Mouse (Mus musculus) c-Kit-negative CD71-positive TER-119-positive erythroid progenitor cells, embryonic 14.5 days (primary cell): ENCODE data around the gene Zc3h18.
A peak's percentile ranks its signal among the peaks of the same experiment; 100 is the strongest.

Source experiments
- DNase-seq: peaks from one replicate; pipeline ENCODE4 v3.0.0-alpha.2; 2013; ENCODE audit warnings: low read depth, low spot score

The Zc3h18 gene

DNA sequence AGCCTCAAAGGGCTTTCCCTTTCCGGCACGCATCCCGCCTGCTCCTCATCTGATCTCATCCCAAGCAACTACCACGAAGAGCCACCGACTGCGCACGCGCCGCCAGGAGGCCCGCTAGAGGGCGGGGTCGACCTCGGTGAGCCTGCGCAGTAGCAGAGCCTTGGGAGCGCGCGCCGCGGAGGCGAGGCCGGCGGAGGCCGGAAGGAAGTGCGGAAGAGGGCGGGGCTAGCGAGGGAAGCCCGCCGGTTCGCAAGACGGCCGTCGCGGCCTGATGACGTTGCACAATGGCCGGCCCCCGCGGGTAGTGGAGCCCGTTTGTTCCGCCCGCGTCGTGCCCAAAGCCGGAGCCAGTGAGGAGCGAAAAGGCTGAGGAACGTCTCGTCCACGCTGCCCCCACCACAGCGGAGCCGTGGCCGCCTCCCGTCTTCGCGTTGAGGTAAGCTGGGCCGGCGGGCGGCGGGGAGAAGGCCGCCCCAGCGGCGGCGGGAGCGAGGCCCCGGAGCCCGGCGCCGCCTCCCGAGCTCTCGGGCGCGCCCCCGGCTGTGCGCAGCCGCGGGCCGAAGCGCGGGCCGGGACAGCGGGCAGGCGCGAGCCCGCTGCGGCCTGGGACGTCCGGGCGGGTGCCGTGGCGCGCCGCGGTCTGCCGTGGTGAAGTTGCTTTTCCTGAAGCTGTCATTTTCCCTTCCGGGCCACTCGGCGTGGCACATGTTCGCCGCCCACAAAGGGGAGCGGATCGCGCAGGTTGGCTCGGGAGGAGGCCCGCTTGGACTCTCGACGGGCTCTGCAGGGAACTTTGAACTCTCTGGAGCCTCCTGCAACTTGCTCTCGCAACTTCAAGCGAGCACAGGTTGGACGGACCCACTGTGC lies at the start of gene Zc3h18:
Gene Zc3h18, plus strand, starts transcription at position 245 of the 867 bp plus-strand sequence.
- DNase-seq, result peak; percentile 98

DNA sequence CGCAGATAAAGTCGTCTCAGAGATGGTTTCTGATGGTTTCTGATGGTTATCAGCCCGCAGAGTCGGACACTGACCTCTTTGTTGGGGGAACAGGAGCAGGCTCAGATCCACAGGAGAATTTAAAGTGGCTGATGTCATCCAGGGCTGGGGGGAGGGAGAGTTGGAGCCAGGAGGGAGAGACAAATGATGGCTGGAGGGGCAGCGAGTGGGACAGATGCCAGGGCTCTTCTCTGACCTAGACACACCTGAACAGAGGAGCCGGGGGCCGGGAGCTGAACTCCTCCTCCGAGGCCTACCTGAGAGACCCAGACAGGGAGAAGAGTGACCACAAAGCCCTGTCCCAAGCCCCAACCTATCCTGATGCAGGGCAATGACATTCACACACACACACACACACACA lies 47.3 kb upstream of the Zc3h18 start:
- no peak for DNase-seq

DNA sequence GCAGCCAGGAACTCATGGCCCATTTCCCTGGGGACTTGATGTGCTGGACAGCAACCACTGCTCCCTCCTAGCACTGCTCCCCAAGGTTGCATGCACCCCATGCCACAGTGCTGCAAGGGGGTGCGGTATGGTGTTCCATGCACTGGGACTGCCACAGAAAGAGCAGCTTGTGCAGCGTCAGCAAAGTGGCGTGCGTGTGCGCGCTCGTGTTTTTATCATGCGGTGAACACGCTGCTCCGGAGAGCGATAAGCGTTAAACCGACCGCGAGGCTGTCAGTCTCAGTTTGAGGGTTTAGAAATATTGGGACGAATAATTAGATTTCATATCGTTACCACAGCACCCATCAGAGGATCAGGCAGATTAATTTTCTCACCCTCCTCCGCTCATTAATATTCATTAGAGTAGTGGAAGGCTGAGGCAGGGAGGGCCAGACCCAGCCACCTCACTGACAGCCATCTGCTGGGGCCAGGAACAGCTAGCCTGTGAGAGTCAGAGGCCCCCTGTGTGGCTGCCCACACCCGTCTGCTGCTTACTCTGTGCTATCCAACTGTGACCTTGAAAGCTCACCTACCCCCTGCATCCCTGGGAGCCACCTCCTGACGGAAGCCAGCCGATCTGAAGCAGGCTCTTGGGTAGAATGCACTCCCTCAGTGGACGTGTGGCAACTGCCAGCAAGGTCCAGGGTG lies 46.7 kb upstream of the Zc3h18 start:
- no peak for DNase-seq

DNA sequence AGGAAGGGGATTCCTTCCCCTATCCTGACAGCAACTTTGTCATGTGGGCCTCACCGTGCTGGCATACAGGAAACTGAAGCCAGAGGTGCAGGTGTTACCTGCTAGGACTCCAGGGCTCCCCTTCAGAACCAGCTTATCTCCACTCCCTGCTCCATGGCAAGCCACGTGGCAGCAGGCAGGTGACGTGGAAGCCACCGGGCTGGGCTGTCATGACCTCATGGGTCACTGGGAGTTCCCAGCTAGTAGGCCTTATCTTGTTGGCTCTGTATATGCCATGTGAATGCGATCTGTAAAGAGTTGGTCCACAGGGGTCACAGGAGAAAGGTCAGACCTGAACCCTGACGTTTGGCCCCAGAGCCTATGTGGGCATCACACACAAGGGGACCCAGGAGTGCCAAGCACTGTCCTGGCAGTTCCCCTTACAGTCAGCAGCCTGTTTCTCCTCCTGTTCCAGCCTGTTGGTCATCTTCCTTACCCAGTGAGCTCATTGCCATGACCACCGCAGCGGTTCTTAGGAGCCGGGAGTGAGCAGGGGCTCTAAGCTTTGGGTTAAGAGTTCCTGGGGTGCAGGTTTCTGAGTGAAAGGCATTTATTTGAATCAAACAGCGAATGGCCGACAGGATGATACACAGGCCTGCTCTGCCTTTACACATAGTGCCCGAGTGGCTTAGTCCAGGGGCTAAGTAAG lies 45.8 kb upstream of the Zc3h18 start:
- no peak for DNase-seq

DNA sequence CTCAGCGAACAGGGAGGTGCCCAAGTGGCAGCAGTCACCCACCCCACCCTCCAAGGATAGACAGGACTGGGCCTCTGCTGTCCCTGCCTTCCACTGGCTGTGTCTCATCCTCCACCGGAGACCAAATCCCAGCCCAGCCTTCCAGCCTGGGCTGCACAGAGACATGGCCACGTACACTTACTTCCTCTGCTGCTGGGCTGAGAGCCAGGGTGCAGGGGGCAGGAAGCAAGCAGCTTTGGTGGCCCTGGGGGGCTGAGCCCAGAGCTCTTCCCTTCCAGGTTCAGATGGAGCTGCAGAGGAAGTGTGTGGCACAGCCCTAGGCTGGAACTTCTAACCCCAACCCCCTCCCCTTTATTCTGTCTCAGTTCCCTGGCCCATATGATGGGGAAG lies 45.3 kb upstream of the Zc3h18 start:
- DNase-seq, result no peak

DNA sequence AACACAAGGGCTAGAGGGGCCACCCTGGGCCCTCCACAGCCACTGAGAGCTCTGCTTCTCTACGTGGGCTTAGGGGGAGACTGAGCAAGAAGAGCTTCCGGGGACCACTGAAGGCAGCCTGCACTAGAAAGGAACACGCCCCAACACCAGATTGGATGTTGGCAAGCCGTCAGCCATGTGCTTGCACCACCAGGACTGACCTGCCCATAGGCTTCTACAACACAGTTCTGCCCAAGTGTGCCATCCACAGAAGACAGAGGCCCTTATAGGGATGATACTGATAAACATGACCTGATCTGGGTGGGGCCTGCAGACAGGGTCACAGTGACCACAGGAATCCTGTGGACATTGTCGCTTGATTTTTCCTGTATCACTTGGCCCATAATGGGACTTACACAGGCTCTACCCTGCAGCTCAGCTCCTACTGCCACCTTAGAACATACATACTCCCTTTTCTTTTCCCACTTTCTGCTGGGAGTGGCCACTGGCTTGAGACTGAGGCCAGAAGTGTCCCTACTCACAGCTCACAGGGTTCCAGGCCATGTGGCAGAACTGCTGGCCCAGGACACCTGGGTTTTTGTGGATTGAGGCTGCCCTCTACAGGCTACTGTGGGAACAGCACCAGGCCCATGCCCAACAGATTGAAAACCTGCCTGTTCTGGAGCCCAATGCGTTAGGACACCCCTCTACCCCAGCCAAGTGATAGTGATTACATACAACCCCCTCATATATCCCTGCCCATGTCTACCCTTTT lies 43.5 kb upstream of the Zc3h18 start:
- no peak for DNase-seq

DNA sequence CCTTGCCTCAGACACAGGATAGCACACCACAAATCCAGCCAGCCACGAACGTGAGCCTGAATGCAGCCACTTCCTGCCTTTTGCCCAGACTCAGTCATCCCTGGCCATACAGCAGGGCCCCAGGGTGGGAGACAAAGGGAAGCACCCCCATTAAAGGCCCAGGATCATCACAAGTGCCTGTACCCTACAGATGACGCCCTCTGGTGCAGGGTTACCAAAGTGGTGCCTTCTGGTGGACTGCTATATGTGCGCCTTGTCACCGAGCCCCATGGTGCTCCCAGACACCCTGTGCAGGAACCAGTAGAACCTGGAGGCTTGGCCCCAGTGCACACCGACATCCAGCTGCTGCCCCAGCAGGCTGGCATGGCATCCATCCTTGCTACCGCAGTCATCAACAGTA lies 42.9 kb upstream of the Zc3h18 start:
- no peak for DNase-seq

DNA sequence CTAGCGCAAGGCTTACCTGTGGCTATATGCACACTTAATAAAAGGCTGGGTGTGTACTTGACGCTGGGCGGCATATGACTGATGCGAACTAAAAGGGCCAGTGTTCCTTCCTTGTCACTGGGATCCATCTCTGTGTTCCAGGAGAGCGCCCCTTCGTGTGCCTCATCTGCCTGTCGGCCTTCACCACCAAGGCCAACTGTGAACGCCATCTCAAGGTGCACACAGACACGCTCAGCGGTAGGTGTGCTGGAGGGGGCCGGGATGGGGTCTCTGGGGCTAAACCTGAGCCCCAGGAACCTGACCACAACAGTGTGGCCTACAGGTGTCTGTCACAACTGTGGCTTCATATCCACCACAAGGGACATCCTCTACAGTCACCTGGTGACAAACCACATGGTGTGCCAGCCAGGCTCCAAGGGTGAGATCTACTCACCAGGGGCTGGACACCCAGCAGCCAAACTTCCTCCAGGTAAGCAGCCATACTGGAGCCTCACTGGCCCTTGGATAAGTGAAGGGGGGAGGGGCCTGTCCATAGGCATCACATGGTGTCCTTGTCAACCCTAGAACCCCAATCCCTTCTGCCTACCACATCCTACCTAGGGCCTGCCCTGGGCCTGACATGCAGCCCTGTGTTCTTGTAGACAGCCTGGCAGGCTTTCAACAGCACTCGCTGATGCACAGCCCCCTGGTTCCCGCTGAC lies 41.5 kb upstream of the Zc3h18 start:
- no peak for DNase-seq

DNA sequence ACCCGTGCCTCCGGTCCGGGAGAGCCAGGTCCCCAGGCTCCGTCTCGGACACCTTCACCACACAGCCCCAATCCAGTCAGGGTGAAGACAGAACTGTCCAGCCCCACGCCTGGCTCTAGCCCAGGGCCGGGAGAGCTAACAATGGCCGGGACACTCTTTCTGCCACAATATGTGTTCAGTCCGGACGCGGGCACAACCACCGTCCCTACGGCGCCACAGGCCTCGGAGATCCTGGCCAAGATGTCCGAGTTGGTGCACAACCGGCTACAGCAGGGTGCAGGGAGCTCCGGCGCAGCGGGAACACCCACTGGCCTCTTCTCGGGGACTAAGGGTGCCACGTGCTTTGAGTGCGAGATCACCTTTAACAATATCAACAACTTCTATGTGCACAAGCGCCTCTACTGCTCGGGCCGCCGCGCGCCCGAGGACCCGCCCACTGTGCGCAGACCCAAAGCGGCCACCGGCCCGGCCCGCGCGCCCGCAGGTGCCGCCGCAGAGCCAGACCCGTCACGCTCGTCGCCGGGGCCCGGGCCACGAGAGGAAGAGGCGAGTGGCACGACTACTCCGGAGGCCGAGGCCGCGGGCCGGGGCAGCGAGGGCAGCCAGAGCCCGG lies 40.7 kb upstream of the Zc3h18 start:
- no peak for DNase-seq

DNA sequence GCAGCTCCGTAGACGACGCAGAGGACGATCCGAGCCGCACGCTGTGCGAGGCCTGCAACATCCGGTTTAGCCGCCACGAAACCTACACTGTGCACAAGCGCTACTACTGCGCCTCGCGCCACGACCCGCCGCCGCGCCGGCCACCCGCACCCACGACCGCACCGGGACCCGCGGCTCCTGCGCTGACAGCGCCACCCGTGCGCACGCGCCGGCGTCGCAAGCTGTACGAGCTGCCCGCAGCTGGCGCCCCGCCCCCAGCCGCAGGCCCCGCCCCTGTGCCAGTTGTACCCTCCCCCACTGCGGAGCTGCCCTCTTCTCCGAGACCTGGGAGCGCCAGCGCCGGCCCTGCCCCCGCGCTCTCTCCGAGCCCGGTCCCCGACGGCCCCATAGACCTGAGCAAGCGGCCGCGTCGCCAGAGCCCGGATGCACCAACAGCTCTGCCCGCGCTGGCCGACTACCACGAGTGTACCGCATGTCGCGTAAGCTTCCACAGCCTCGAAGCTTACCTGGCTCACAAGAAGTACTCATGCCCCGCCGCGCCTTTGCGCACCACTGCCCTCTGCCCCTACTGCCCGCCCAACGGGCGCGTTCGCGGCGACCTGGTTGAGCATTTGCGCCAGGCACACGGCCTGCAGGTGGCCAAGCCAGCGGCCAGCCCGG lies 40.0 kb upstream of the Zc3h18 start:
- DNase-seq, result no peak

DNA sequence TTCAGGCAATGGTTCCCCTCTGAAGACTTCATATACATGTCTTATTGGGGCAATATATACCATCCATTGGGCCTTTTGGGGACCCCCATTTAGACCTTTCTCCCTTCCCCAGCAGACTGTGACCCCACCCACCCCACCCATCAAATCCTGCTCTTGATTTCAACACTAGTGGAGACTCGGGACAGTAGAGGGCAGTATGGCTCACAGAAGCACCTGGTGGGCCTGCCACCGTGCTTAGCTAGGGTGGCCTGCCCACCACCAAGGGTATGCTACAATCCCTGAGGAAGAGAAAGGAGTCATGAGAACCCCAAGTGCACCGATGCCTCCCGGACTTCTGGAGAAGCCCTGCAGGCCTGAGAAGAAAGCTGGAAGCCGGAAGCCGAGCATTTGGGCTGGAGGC lies 37.6 kb upstream of the Zc3h18 start:
- no peak for DNase-seq

DNA sequence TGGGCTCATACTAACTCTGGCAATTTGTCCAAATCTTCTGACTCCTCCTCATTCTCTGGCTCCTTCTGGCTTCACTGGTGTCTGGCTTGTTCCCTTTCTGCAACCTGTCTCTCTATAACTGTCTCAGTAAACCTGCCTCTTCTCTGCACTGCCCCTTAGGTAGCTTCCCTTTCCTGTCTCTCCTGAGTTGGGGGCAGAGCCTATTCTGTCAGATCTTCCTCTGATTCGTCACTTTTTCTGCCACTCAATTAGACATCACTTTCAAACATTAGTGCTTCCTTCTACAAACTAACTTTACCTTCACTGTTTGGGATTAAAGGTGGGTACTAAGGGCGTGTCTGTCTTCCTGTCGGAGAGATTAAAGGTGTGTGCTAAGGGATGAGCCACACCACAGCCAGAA lies 35.6 kb upstream of the Zc3h18 start:
- no peak for DNase-seq

DNA sequence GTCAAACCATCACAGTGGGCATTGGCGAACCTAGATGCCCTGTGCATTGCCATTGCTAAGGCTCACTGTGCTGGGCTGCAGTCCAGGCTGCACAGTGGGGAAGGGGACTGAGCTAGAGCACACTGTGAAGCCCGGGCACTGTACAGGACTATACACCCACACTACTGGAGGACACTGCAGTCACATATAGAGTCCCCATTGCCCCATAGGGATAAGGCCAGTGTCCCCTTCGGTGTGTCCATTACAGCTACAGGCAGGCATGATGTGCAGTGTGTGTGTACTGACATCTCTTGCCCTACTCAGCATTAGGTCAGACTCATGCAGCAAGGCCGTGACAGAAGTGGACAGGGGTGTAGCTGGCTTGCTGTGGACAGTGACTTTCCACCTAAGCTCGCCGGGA lies 34.6 kb upstream of the Zc3h18 start:
- no peak for DNase-seq

DNA sequence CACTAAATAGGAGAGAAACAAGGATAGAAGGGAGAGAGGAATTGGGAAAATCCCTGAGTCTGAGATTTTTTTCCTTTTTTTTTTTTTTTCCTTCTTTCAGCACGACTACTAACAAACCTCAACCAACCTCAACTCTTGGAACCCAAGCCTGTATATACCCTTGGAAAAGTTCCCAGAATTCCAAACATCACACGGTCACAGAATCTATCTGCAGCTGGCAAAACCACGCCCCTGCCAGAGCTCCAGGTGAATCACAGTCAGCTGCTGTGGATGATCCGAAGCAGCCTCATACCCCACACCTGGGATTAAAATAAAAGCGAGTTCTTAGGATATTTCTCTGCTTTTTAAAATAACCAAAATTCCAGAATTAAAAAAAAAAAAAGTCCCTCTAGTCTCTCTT lies 34.0 kb upstream of the Zc3h18 start:
- DNase-seq, result no peak

DNA sequence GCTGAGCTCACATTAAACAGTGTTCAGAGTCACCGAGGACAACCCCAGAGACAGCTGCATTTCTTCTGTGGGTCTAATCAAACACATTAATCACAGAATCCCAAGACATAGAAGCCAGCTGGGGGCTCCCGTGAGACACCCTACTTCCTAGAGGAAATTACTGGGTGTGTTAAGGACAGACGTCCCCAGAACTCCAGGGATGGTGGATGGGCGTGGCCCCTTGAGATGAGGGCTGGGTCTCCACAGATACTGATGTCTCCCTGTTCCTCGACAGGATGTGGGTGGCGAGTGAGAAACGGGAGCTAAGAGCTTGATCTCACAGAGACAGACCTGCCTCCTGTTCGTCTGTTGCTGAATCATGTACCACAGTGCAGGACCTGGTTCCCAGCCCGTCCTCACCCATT lies 33.6 kb upstream of the Zc3h18 start:
- no peak for DNase-seq

DNA sequence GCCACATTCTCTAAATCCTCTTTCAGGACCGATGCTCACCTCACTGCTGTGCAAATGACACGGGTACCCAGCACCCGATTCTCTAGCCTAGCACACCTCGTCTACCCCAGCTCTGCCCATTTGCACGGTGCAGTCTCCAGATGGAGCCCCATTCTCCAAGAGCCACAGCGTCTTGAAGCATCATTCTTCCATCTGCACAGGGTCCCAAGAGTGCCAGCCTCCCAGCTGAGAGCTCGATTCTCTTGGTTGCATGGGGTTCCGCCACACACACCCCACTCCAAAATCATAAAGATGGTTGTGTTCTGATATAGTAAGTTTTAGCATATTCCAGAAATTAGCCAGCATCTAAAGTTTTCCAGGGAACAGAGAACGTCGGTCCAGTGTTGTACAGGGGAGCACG lies 33.1 kb upstream of the Zc3h18 start:
- DNase-seq, result no peak

DNA sequence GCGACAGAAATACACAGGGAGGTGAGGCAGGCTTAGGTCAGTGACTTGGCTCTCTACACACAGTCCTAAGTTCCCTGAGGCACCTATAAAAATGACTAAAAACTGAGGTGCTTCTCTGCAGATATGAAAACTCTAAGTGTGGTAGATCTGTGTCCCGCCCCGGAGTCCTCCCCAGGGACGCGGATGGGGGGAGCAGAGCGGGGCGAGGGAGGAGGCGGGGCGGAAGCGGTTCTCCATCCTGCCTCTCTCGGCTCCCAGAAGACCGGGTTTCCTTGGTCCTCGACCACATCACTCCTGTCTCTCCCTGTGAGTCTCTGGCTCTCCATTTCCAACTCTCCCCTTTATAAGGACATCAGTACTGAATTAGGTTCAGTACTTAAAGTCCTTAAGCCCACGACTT lies 32.7 kb upstream of the Zc3h18 start:
- no peak for DNase-seq

DNA sequence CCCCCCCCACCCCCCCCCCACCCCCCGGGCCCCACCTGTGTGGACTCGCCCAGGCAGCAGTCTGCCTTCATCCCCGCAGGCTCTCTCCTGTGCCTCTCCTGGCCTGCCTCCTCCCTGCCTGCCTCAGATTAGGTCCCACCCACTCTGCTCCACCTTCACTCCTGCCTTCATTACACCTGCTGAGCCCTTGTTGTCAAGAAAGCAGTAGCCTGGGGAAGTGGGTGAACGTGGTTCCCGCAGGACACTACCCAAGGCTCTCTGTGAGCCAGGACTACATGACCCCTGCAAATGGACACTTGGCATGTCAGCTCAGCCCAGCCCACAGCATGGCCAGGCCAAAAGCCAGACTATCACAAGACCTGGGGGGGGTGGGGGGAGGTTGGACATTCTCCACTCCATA lies 32.2 kb upstream of the Zc3h18 start:
- no peak for DNase-seq

DNA sequence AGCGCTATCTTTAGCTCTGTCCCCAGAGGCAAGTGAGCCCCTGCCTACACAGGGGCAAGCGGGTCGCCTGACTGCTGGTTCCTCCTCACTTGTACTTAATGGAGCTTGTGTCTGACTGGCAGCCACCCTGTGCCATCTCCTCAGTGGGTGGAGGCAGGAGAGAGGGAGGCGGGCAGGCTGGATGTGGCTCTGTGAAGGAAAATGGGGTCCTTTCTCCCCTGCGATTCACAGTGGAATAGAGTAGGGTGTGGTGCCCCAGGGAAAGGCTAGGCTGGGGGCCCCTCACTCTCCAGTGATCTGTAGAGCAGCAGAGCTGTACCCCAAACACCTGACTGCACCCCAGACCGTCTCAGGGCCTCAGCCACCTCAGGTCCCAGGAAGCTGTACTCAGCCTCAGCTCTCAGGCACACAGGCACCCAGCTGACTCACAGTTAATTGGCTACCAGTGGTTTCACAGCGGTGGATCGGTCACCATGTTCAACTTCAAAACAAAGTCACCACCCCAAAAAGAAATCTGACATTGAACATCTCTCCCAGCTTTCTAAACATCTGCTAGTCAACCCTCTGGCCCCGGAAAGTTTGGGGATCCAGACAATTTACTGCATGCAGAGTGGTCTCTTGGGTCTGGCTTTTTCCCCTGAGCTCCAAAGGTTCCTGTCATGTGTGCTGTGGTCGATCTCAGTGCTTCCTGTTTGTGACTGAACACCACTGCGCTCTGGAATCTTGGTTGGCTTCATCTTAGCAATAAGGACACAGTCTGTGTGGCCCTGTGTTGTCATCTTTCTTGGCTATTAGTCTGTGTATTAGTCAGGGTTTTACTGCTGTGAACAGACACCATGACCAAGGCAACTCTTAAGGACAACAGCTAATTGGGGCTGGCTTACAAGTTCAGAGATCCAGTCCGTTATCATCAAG lies 31.0 kb upstream of the Zc3h18 start:
- no peak for DNase-seq
